Mouse (Mus musculus) CH12.LX (cell line): ENCODE data around the gene Hsd17b1. TPM values are rescaled to one million over a fixed set of nuclear protein-coding genes. Genes with fewer than 3 reads are reported as not detected.

Experiments
- DNase-seq: peaks from one replicate; pipeline ENCODE4 v3.0.0-alpha.2; 2013; ENCODE audit errors: extremely low read depth
- H3K27ac ChIP-seq: 2 replicates; pipeline ENCODE4 v1.5.1; 2012; ENCODE audit warnings: low read depth, mild to moderate bottlenecking, control low read depth, moderate library complexity; ENCODE audit not compliant: insufficient read depth
- H3K27me3 ChIP-seq: replicated peaks from 2 replicates; pipeline ENCODE3; 2012; ENCODE audit warnings: inconsistent platforms
- H3K36me3 ChIP-seq, 2 experiments: replicated peaks in 1 of 2; 2 replicates each; pipeline versions ENCODE3 to v1.6.1; 2012; ENCODE audit warnings: inconsistent platforms in 1 of 2, low read length in 1 of 2, mild to moderate bottlenecking in 1 of 2, mixed read lengths in 1 of 2, moderate library complexity in 1 of 2; ENCODE audit not compliant: control insufficient read depth in 1 of 2, insufficient read depth in 1 of 2
- H3K4me1 ChIP-seq, 2 experiments: 2 replicates each; pipeline ENCODE4 v1.6.1; 2012; ENCODE audit warnings: inconsistent platforms in 1 of 2, moderate library complexity in 1 of 2; ENCODE audit not compliant: insufficient read depth in 2 of 2, control insufficient read depth in 1 of 2
- H3K4me2 ChIP-seq: 2 replicates; pipeline ENCODE4 v1.6.1; 2012; ENCODE audit warnings: low read depth, mild to moderate bottlenecking, control low read depth; ENCODE audit not compliant: poor library complexity, insufficient read depth, severe bottlenecking
- H3K4me3 ChIP-seq, 3 experiments: fragments of 150-350 bp in 1 of 3; sonication (generic) in 1 of 3; replicated peaks in 1 of 3; 2 replicates each; pipeline versions ENCODE3 to v1.5.1; 2011 to 2012; ENCODE audit warnings: low read depth in 2 of 3, low read length in 2 of 3, mild to moderate bottlenecking in 2 of 3, moderate library complexity in 2 of 3, control low read depth in 1 of 3, improper control_type of control experiment in 1 of 3, inconsistent platforms in 1 of 3, mixed read lengths in 1 of 3; ENCODE audit not compliant: poor library complexity in 1 of 3
- H3K79me2 ChIP-seq: replicated peaks from 2 replicates; pipeline ENCODE4 v1.6.1; 2012; ENCODE audit warnings: mild to moderate bottlenecking, moderate library complexity; ENCODE audit not compliant: control insufficient read depth, poor library complexity, insufficient read depth, severe bottlenecking; ENCODE audit errors: extremely low read depth
- H3K9ac ChIP-seq: 2 replicates; pipeline ENCODE4 v1.6.1; 2012; ENCODE audit warnings: low read depth, mild to moderate bottlenecking, control low read depth, moderate library complexity; ENCODE audit not compliant: insufficient read depth
- H3K9me3 ChIP-seq: replicated peaks from 2 replicates; pipeline ENCODE3; 2012; ENCODE audit warnings: low read length, inconsistent platforms, mixed read lengths
- CTCF ChIP-seq, 2 experiments: IDR thresholded peaks in 1 of 2; conservative IDR thresholded peaks in 1 of 2; 2 replicates each; pipeline ENCODE4 v1.5.1; 2011 to 2012; ENCODE audit warnings: low read depth in 2 of 2, low read length in 2 of 2, improper control_type of control experiment in 1 of 2, inconsistent platforms in 1 of 2, mild to moderate bottlenecking in 1 of 2, moderate library complexity in 1 of 2
- HCFC1 ChIP-seq: IDR thresholded peaks from 2 replicates; pipeline ENCODE4 v1.6.1; 2012; ENCODE audit warnings: low read depth, mild to moderate bottlenecking, inconsistent platforms, low read length, improper control_type of control experiment
- IRF4 ChIP-seq: IDR thresholded peaks from 2 replicates; pipeline ENCODE4 v1.6.1; 2014; ENCODE audit warnings: low read depth, mild to moderate bottlenecking, inconsistent platforms, low read length, improper control_type of control experiment
- MAFK ChIP-seq: IDR thresholded peaks from 2 replicates; pipeline ENCODE4 v1.6.1; 2011; ENCODE audit warnings: low read length, improper control_type of control experiment; ENCODE audit not compliant: insufficient replicate concordance
- MAZ ChIP-seq: IDR thresholded peaks from 2 replicates; pipeline ENCODE4 v1.6.1; 2012; ENCODE audit warnings: low read depth, mild to moderate bottlenecking, inconsistent platforms, low read length, improper control_type of control experiment, moderate library complexity
- MEF2A ChIP-seq: IDR thresholded peaks from 2 replicates; pipeline ENCODE4 v1.6.1; 2014; ENCODE audit warnings: low read depth, mild to moderate bottlenecking, inconsistent platforms, low read length, improper control_type of control experiment, borderline replicate concordance
- NELFE ChIP-seq: IDR thresholded peaks from 2 replicates; pipeline ENCODE4 v1.6.1; 2011; ENCODE audit warnings: low read depth, low read length, improper control_type of control experiment
- NRF1 ChIP-seq: IDR thresholded peaks from 2 replicates; pipeline ENCODE4 v1.6.1; 2014; ENCODE audit warnings: low read depth, mild to moderate bottlenecking, inconsistent platforms, low read length, improper control_type of control experiment, moderate library complexity
- POLR2AphosphoS2 ChIP-seq: IDR thresholded peaks from 2 replicates; pipeline ENCODE4 v1.6.1; 2011; ENCODE audit warnings: low read depth, low read length, improper control_type of control experiment
- RCOR1 ChIP-seq: conservative IDR thresholded peaks from 2 replicates; pipeline ENCODE4 v1.6.1; 2012; ENCODE audit warnings: low read depth, mild to moderate bottlenecking, inconsistent platforms, low read length, improper control_type of control experiment
- SIN3A ChIP-seq: IDR thresholded peaks from 2 replicates; pipeline ENCODE4 v1.6.1; 2012; ENCODE audit warnings: low read length, improper control_type of control experiment, inconsistent platforms
- TBP ChIP-seq: conservative IDR thresholded peaks from 2 replicates; pipeline ENCODE4 v1.6.1; 2011; ENCODE audit warnings: low read depth, low read length, improper control_type of control experiment
- UBTF ChIP-seq: IDR thresholded peaks from 2 replicates; pipeline ENCODE4 v1.6.1; 2012; ENCODE audit warnings: low read depth, mild to moderate bottlenecking, inconsistent platforms, low read length, improper control_type of control experiment, moderate library complexity
- ZKSCAN1 ChIP-seq: IDR thresholded peaks from 2 replicates; pipeline ENCODE4 v1.6.1; 2012; ENCODE audit warnings: low read depth, inconsistent platforms, low read length, improper control_type of control experiment, borderline replicate concordance
- ZNF384 ChIP-seq: IDR thresholded peaks from 2 replicates; pipeline ENCODE4 v1.6.1; 2012; ENCODE audit warnings: low read depth, low read length, improper control_type of control experiment, inconsistent platforms
- dilution Hi-C: fragments of 300-500 bp; cut with MboI; formaldehyde crosslinking; loops from 2 replicates; pipeline ENCODE4 v1.14.3; 2020; ENCODE audit warnings: low sequenced_read_pairs; ENCODE audit not compliant: extremely low pct_unique_long_range_greater_than_20kb, extremely low pct_ligation_motif_present
- in situ Hi-C: fragments of 300-500 bp; cut with MboI; formaldehyde crosslinking; loops from 3 replicates; pipeline ENCODE4 v1.14.3; 2019; ENCODE audit warnings: low sequenced_read_pairs, low pct_ligation_motif_present, low pct_unique_long_range_greater_than_20kb, mixed read lengths
- polyA plus RNA-seq: library from polyadenylated mRNA; unstranded; fragments of >175 nt; gene quantifications from 2 replicates; pipeline ENCODE4 v1.2.1, GENCODE M21; 2012; ENCODE audit warnings: low read depth; ENCODE audit not compliant: insufficient read length
- total RNA-seq, 2 experiments: library from RNA; depleted of rRNA; stranded (reverse); fragments of 300-350 nt in 1 of 2; fragments of >200 nt in 1 of 2; gene quantifications; 2 replicates each; pipeline ENCODE4 v1.2.3; 2012 to 2014

Gene Hsd17b1
- total and polyA plus RNA-seq, 3 experiments = 0.17 to 0.81 TPM; not detected in 1

- Histone ChIP-seq H3K4me3 (no peak overlapping the region), H3K9me3 (no peaks in the 10 kb centered on the region), H3K79me2 (peaks cover 14% of the 10 kb centered on the region; the same call in 1 of the 2 replicates), H3K27ac (no peak overlapping the region), H3K9ac (no peak overlapping the region), H3K36me3 (peaks cover 16 to 32% of the 10 kb centered on the region in 2 experiments), H3K4me1 (peaks cover 11 to 29% of the 10 kb centered on the region in 2 experiments), H3K27me3 (peaks cover 3% of the 10 kb centered on the region), H3K4me2 (no peak overlapping the region)
- dilution Hi-C loops (no loop called here), in situ Hi-C loops (loop anchor here (5.0 to 10.0 kb wide), 2 partner anchors 102 to 224 kb away; partner anchors contain the start of gene Becn1)
- no peak for DNase-seq
- TF ChIP-seq ZNF384 (no peak), HCFC1 (no peak), IRF4 (no peak)
Observed at GRCm38 (mm10) chr11:101080421-101080820, 2.2 kb downstream of the Hsd17b1 start.

GRCm38 (mm10) chr11:101081659-101082058 is 3.4 kb downstream of the Hsd17b1 start:
- Histone ChIP-seq H3K27me3 (peaks cover 3% of the 10 kb centered on the region), H3K36me3 (peaks cover 16 to 34% of the 10 kb centered on the region in 2 experiments), H3K27ac (no peak overlapping the region), H3K9me3 (no peaks in the 10 kb centered on the region), H3K4me2 (peak overlapping the region; percentile 79), H3K79me2 (peaks cover 14% of the 10 kb centered on the region; the same call in 1 of the 2 replicates), H3K4me1 (peaks cover 17 to 41% of the 10 kb centered on the region in 2 experiments), H3K4me3 (peak overlapping the region in 2 of 3 experiments; percentile 75 to 94), H3K9ac (peak overlapping the region; percentile 60)
- dilution Hi-C loops (no loop called here), in situ Hi-C loops (loop anchor here (5.0 to 10.0 kb wide), 2 partner anchors 101 to 223 kb away; partner anchors contain the start of gene Becn1)
- DNase-seq = no peak
- TF ChIP-seq MEF2A = no peak
- TF ChIP-seq NRF1 = no peak
- TF ChIP-seq IRF4 = no peak
- TF ChIP-seq MAFK = no peak
- no peak for TF ChIP-seq ZKSCAN1
- TF ChIP-seq MAZ = no peak
- no peak for TF ChIP-seq POLR2AphosphoS2
- no peak for TF ChIP-seq NELFE
- TF ChIP-seq RCOR1 = no peak
- no peak for TF ChIP-seq UBTF
- TF ChIP-seq CTCF (conservative IDR thresholded peaks at IDR 0.05 in 1 of 2, IDR thresholded peaks at IDR 0.05 in 1 of 2; ENCODE audit: low read depth in 2 of 2, low read length in 2 of 2) = no peak
- no peak for TF ChIP-seq SIN3A
- no peak for TF ChIP-seq TBP
- TF ChIP-seq HCFC1 = no peak
